Mouse (Mus musculus) cortical plate, adult 2 months (tissue): ENCODE measurements at regions not wholly inside any gene's neighbourhood (a gene's known extent, or its start where the extent isn't known, plus 50 kb on each side); places are given as distances from the start of the nearest gene placed in this dataset.

Experiments used
- CTCF ChIP-seq: fragments of 200-500 bp; IDR thresholded peaks from 2 replicates; pipeline ENCODE4 v1.5.1; 2011; ENCODE audit warnings: mild to moderate bottlenecking, control low read depth, low read length; ENCODE audit not compliant: insufficient read depth; ENCODE audit errors: extremely low read depth
- POLR2A ChIP-seq: fragments of 200-500 bp; IDR thresholded peaks from 2 replicates; pipeline ENCODE4 v1.6.1; 2011; ENCODE audit warnings: mild to moderate bottlenecking, low read length, control low read depth; ENCODE audit not compliant: insufficient read depth; ENCODE audit errors: extremely low read depth

DNA sequence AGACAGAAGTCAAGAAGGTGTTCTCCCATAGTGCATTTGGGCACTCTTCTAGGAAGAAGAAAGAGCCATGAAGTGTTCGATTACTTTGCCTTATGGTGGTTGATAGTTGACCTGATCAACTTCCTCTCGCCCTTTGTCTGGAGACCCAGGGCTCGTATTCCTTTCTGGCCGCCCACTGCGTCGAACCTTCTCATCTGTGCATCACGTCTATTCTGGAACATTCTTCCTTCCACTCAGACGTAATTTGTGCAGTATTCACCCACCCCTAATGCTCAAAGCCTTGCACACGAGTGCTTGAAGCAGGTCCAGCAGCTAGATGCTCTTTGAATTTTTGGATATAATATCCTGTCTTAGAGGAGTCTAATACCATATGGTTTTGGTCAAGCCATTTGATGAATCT, 104.2 kb downstream of the 4931417E11Rik start:
- TF ChIP-seq POLR2A: no peak
- TF ChIP-seq CTCF: no peak
